Mouse (Mus musculus): ENCODE measurements around the gene Ripk3. TPM values are rescaled to one million over a fixed set of nuclear protein-coding genes. Genes with fewer than 3 reads are reported as not detected.

Ripk3 gene
- total and polyA plus RNA-seq, 3 experiments: 0.15 to 2.0 TPM; not detected in 1

DNA sequence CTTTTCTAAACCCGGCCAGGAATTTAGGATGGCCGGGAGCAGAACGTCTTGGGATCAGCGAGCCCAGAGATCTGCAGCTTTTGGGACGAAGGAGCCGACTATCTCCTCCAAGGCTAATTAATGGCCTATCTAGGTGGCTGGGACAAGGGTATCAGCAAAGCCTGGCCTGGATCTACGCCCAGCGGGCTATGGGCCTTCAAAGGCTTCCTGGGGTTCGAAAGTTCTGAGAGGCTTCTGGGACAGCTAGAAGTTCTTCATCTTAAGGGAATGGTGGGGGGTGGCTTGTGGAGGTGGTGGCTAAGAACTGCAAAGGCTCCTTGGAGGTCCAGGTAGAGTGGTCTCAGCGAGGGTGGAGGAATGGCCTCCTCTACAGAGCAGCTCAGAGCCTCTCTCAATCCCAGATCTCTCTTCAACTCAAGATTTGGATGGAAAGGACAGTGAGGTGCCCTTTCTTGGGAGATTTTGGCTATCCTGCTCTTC, 35.4 kb upstream of the Ripk3 start:
- no peaks in the 10 kb centered on the region for H3K79me2 ChIP-seq (replicated peaks; ENCODE audit: control insufficient read depth, extremely low read depth, insufficient read depth, poor library complexity, severe bottlenecking)
- no peak overlapping the region for H3K4me2 ChIP-seq (ENCODE audit: insufficient read depth, low read depth, poor library complexity, severe bottlenecking)
- peaks cover 0 to 7% of the 10 kb centered on the region in 2 experiments; a peak in 2 of 4 replicates for H3K4me1 ChIP-seq (ENCODE audit: control insufficient read depth in 1 of 2, insufficient read depth in 2 of 2)
- dilution Hi-C loops (cut with MboI; ENCODE audit: extremely low pct_ligation_motif_present, extremely low pct_unique_long_range_greater_than_20kb, low sequenced_read_pairs): no loop called here
- no peak overlapping the region for H3K9ac ChIP-seq (ENCODE audit: insufficient read depth, low read depth)
- no peak for TF ChIP-seq UBTF (IDR thresholded peaks at IDR 0.05; ENCODE audit: low read depth, low read length)
- TF ChIP-seq NELFE (IDR thresholded peaks at IDR 0.05; ENCODE audit: low read depth, low read length): no peak
- TF ChIP-seq USF2 (conservative IDR thresholded peaks at IDR 0.05; ENCODE audit: low read depth, low read length): no peak
- no peak for TF ChIP-seq BHLHE40 (IDR thresholded peaks at IDR 0.05; ENCODE audit: low read depth, low read length)
- no peak for TF ChIP-seq CTCF (conservative IDR thresholded peaks at IDR 0.05 in 1 of 2, IDR thresholded peaks at IDR 0.05 in 1 of 2; ENCODE audit: low read depth in 2 of 2, low read length in 2 of 2)
- TF ChIP-seq RCOR1 (conservative IDR thresholded peaks at IDR 0.05; ENCODE audit: low read depth, low read length): no peak
- no peak for TF ChIP-seq NRF1 (IDR thresholded peaks at IDR 0.05; ENCODE audit: low read depth, low read length)
- no peak overlapping the region for H3K4me3 ChIP-seq (replicated peaks in 1 of 3; ENCODE audit: low read depth in 2 of 3, low read length in 2 of 3, poor library complexity in 1 of 3)
- DNase-seq (ENCODE audit: extremely low read depth): no peak
- H3K27me3 ChIP-seq (replicated peaks): peaks cover 14% of the 10 kb centered on the region
- in situ Hi-C loops (cut with MboI; ENCODE audit: low pct_ligation_motif_present, low pct_unique_long_range_greater_than_20kb, low sequenced_read_pairs): loop anchor here (5.0 kb wide), 1 partner anchor 38 kb away; no protein-coding TSS in a partner anchor
- no peaks in the 10 kb centered on the region for H3K9me3 ChIP-seq (replicated peaks; ENCODE audit: low read length)
- no peaks in the 10 kb centered on the region for H3K36me3 ChIP-seq (replicated peaks in 1 of 2; ENCODE audit: control insufficient read depth in 1 of 2, insufficient read depth in 1 of 2, low read length in 1 of 2)
- no peak overlapping the region for H3K27ac ChIP-seq (ENCODE audit: insufficient read depth, low read depth)

GRCm38 (mm10) chr14:55822991-55823762, 34.5 kb upstream of the Ripk3 start, which contains the start of gene Nfatc4:
Nfatc4 (plus strand) TSS chr14:55823144.
- no peak for DNase-seq (ENCODE audit: extremely low read depth)
- H3K4me3 ChIP-seq (replicated peaks in 1 of 3; ENCODE audit: low read depth in 2 of 3, low read length in 2 of 3, poor library complexity in 1 of 3): no peak within 1 kb of the TSS
- H3K4me1 ChIP-seq (ENCODE audit: control insufficient read depth in 1 of 2, insufficient read depth in 2 of 2): peaks cover 0 to 4% of the 10 kb centered on the region in 2 experiments; a peak in 1 of 4 replicates
- H3K9ac ChIP-seq (ENCODE audit: insufficient read depth, low read depth): no peak within 1 kb of the TSS
- dilution Hi-C loops (cut with MboI; ENCODE audit: extremely low pct_ligation_motif_present, extremely low pct_unique_long_range_greater_than_20kb, low sequenced_read_pairs) (no loop called here), in situ Hi-C loops (cut with MboI; ENCODE audit: low pct_ligation_motif_present, low pct_unique_long_range_greater_than_20kb, low sequenced_read_pairs) (loop anchor here (5.0 kb wide), 1 partner anchor 39 kb away; no protein-coding TSS in a partner anchor)
- H3K27me3 ChIP-seq (replicated peaks): peaks cover 10% of the 10 kb centered on the region
- H3K36me3 ChIP-seq (replicated peaks in 1 of 2; ENCODE audit: control insufficient read depth in 1 of 2, insufficient read depth in 1 of 2, low read length in 1 of 2): no peaks in the 10 kb centered on the region
- no peak within 1 kb of the TSS for H3K27ac ChIP-seq (ENCODE audit: insufficient read depth, low read depth)
- no peaks in the 10 kb centered on the region for H3K79me2 ChIP-seq (replicated peaks; ENCODE audit: control insufficient read depth, extremely low read depth, insufficient read depth, poor library complexity, severe bottlenecking)
- no peak within 1 kb of the TSS; the same call in 1 of the 2 replicates for H3K4me2 ChIP-seq (ENCODE audit: insufficient read depth, low read depth, poor library complexity, severe bottlenecking)
- TF ChIP-seq MAZ (IDR thresholded peaks at IDR 0.05; ENCODE audit: low read depth, low read length) (no peak), POLR2AphosphoS2 (IDR thresholded peaks at IDR 0.05; ENCODE audit: low read depth, low read length) (no peak), MEF2A (IDR thresholded peaks at IDR 0.05; ENCODE audit: borderline replicate concordance, low read depth, low read length) (no peak), NELFE (IDR thresholded peaks at IDR 0.05; ENCODE audit: low read depth, low read length) (no peak), CHD1 (IDR thresholded peaks at IDR 0.05; ENCODE audit: low read depth, low read length) (no peak)
- no peaks in the 10 kb centered on the region for H3K9me3 ChIP-seq (replicated peaks; ENCODE audit: low read length)
